Mouse (Mus musculus): ENCODE measurements around the gene Pole2.

Pole2 gene

GRCm38 (mm10) chr12:69227776-69228466 lies at the start of gene Pole2:
Gene Pole2, minus strand, starts transcription at chr12:69228195.
- peak; percentile 66 to 70 for DNase-seq

GRCm38 (mm10) chr12:69268956-69269355 lies 41.0 kb upstream of the Pole2 start:
- DNase-seq, result no peak

- no peak for DNase-seq
These were observed 40.1 kb upstream of the Pole2 start for GRCm38 (mm10) chr12:69267956-69268632.

- no peak for DNase-seq
These were observed 37.0 kb upstream of the Pole2 start for GRCm38 (mm10) chr12:69265031-69265430.

- no peak for DNase-seq
These were observed 34.3 kb upstream of the Pole2 start for GRCm38 (mm10) chr12:69262251-69262650.

- DNase-seq, result peak; percentile 27 to 42
These were observed 29.8 kb upstream of the Pole2 start for GRCm38 (mm10) chr12:69257836-69258235.

GRCm38 (mm10) chr12:69253806-69254205 lies 25.8 kb upstream of the Pole2 start:
- DNase-seq, result no peak

- DNase-seq, result no peak
These were observed 22.8 kb upstream of the Pole2 start for GRCm38 (mm10) chr12:69250756-69251155.

GRCm38 (mm10) chr12:69249766-69250165 lies 21.8 kb upstream of the Pole2 start:
- no peak for DNase-seq

GRCm38 (mm10) chr12:69241771-69242431 lies 13.9 kb upstream of the Pole2 start:
- peak; percentile 12 to 19 for DNase-seq

- DNase-seq, result no peak
These were observed 13.4 kb upstream of the Pole2 start for GRCm38 (mm10) chr12:69241405-69241770.

- no peak for DNase-seq
These were observed 12.9 kb upstream of the Pole2 start, which contains the start of gene Klhdc1 for GRCm38 (mm10) chr12:69240876-69241275. Gene Klhdc1, plus strand, starts transcription at chr12:69241176.

- DNase-seq, result no peak
These were observed 10.3 kb upstream of the Pole2 start for GRCm38 (mm10) chr12:69238284-69238683.

- no peak for DNase-seq
These were observed 7.8 kb upstream of the Pole2 start for GRCm38 (mm10) chr12:69235782-69236181.

GRCm38 (mm10) chr12:69229251-69229650 lies 1.3 kb upstream of the Pole2 start:
- peak in 1 of 2 experiments; percentile 21 for DNase-seq

GRCm38 (mm10) chr12:69220613-69221277 lies 7.2 kb downstream of the Pole2 start:
- no peak for DNase-seq

GRCm38 (mm10) chr12:69216587-69216986 lies 11.4 kb downstream of the Pole2 start:
- DNase-seq, result no peak

- no peak for DNase-seq
These were observed 12.8 kb downstream of the Pole2 start for GRCm38 (mm10) chr12:69215000-69215785.

GRCm38 (mm10) chr12:69214393-69214792 lies 13.6 kb downstream of the Pole2 start:
- DNase-seq, result no peak

GRCm38 (mm10) chr12:69213186-69213777 lies 14.7 kb downstream of the Pole2 start:
- DNase-seq, result no peak

GRCm38 (mm10) chr12:69211057-69211456 lies 16.9 kb downstream of the Pole2 start:
- DNase-seq, result no peak
